10 mouse cellular contexts compared by ENCODE assay signal in genomic region chr5:147401024-147401423, GRCm38 (mm10). TPM values are rescaled to one million over a fixed set of nuclear protein-coding genes. Genes with fewer than 3 reads are reported as not detected.
DNase-seq lines count a peak whose midpoint lies in the region; ATAC-seq and TF ChIP-seq lines count a peak whose summit lies in the region.
"Had no signal": no experiment of that assay in that cellular context is flagged by ENCODE, and none has a peak within 500 bp of the region (broad histone marks: within the 10 kb centered on the region; RNA-seq: fewer than 3 reads in every experiment).

No protein-coding gene starts in this region.

- no peak for ATAC-seq in kidney, postnatal 0 days (replicated peaks; ENCODE audit: low FRiP score, low read depth)
- no peak for ATAC-seq in hindbrain, embryonic 13.5 days (ENCODE audit: low FRiP score)
- ATAC-seq in neural tube, embryonic 13.5 days (ENCODE audit: low read depth) = no peak

- peak; percentile 16 to 37 for DNase-seq in cerebellum, adult 18-20 months
- no peak for DNase-seq in cerebellum, adult 9-11 months
- no peak for DNase-seq in kidney, postnatal 0 days (ENCODE audit: low spot score)
- DNase-seq in kidney, adult 11 months = no peak
- no peak for DNase-seq in lung, postnatal 14 days
- DNase-seq in urinary bladder, adult 2 months (ENCODE audit: low spot score) = no peak
- DNase-seq: cerebellum, adult 11-12 months; gastrocnemius, postnatal 10 days had no signal

- peak overlapping the region; percentile 65 for H3K4me2 ChIP-seq in kidney, postnatal 0 days (ENCODE audit: low read length)
- H3K4me2 ChIP-seq in hindbrain, embryonic 13.5 days = peak overlapping the region; percentile 97
- peak overlapping the region; percentile 89 for H3K4me2 ChIP-seq in neural tube, embryonic 13.5 days

- H3K9ac ChIP-seq in kidney, postnatal 0 days (ENCODE audit: low read depth, low read length) = no peak overlapping the region
- no peak overlapping the region for H3K9ac ChIP-seq in hindbrain, embryonic 13.5 days
- 0 out of 2 replicates have a peak overlapping the region, but pooled peaks have one; percentile 67 for H3K9ac ChIP-seq in neural tube, embryonic 13.5 days

- WGBS in kidney, postnatal 0 days = 21% methylated on average over 11 of the region's 11 CpGs
- 25% methylated on average over 11 of the region's 11 CpGs for WGBS in hindbrain, embryonic 13.5 days
- WGBS in neural tube, embryonic 13.5 days = 26% methylated on average over 11 of the region's 11 CpGs

- H3K4me1 ChIP-seq in kidney, postnatal 0 days (replicated peaks; ENCODE audit: insufficient read depth, low read length) = peaks cover 10% of the 10 kb centered on the region; the same call in 1 of the 2 replicates
- peaks cover 16% of the 10 kb centered on the region for H3K4me1 ChIP-seq in hindbrain, embryonic 13.5 days (replicated peaks)
- H3K4me1 ChIP-seq in neural tube, embryonic 13.5 days (replicated peaks) = peaks cover 17% of the 10 kb centered on the region

- H3K27ac ChIP-seq in kidney, postnatal 0 days = no peak overlapping the region
- H3K27ac ChIP-seq in hindbrain, embryonic 13.5 days = no peak overlapping the region
- H3K27ac ChIP-seq in neural tube, embryonic 13.5 days (replicated peaks) = no peak overlapping the region

- H3K4me3 ChIP-seq in kidney, postnatal 0 days (replicated peaks; ENCODE audit: low read depth, low read length) = 0 out of 2 replicates have a peak overlapping the region, but pooled peaks have one; percentile 33
- H3K4me3 ChIP-seq in hindbrain, embryonic 13.5 days = peak overlapping the region; percentile 55
- peak overlapping the region; percentile 50; the same call in 1 of the 2 replicates for H3K4me3 ChIP-seq in neural tube, embryonic 13.5 days

- H3K9me3 ChIP-seq in kidney, postnatal 0 days (replicated peaks; ENCODE audit: low read length) = no peaks in the 10 kb centered on the region
- H3K9me3 ChIP-seq in hindbrain, embryonic 13.5 days = no peaks in the 10 kb centered on the region
- H3K9me3 ChIP-seq in neural tube, embryonic 13.5 days = no peaks in the 10 kb centered on the region

- peaks cover 37% of the 10 kb centered on the region for H3K27me3 ChIP-seq in kidney, postnatal 0 days (ENCODE audit: insufficient read depth, low read length)
- peaks cover 52% of the 10 kb centered on the region for H3K27me3 ChIP-seq in hindbrain, embryonic 13.5 days
- H3K27me3 ChIP-seq in neural tube, embryonic 13.5 days = peaks cover 55% of the 10 kb centered on the region

- H3K36me3 ChIP-seq in kidney, postnatal 0 days (ENCODE audit: insufficient read depth, low read length) = no peaks in the 10 kb centered on the region
- H3K36me3 ChIP-seq in hindbrain, embryonic 13.5 days = no peaks in the 10 kb centered on the region
- no peaks in the 10 kb centered on the region for H3K36me3 ChIP-seq in neural tube, embryonic 13.5 days

- no peak for TF ChIP-seq CTCF in kidney, postnatal 0 days (IDR thresholded peaks at IDR 0.05; ENCODE audit: low read depth)

RNA-seq across cellular contexts. Expression of gene Flt3, which starts 0.7 kb away (rescaled TPM):
- polyA plus RNA-seq in kidney, postnatal 0 days (2015; fragmentation: Nextera tagmentation; extraction: Ambion mirVana) = 0.06 and 0.08 TPM in 2 replicates
- polyA plus RNA-seq in hindbrain, embryonic 13.5 days (2015; fragmentation: Nextera tagmentation; extraction: Ambion mirVana) = 0.36 and 0.40 TPM in 2 replicates
- polyA plus RNA-seq in neural tube, embryonic 13.5 days (2015; fragmentation: Nextera tagmentation; extraction: Ambion mirVana) = 0.64 and 0.95 TPM in 2 replicates
- 1.1 and 1.7 TPM in 2 replicates for polyA plus RNA-seq in urinary bladder, adult 2 months (2012; rRNA removed)

RNA-seq across cellular contexts. Expression of gene Pan3, which starts 28.9 kb away (rescaled TPM):
- 62.5 and 69.9 TPM in 2 replicates for polyA plus RNA-seq in kidney, postnatal 0 days (2015; fragmentation: Nextera tagmentation; extraction: Ambion mirVana)
- polyA plus RNA-seq in hindbrain, embryonic 13.5 days (2015; fragmentation: Nextera tagmentation; extraction: Ambion mirVana) = 61.1 and 63.5 TPM in 2 replicates
- polyA plus RNA-seq in neural tube, embryonic 13.5 days (2015; fragmentation: Nextera tagmentation; extraction: Ambion mirVana) = 63.1 and 69.1 TPM in 2 replicates
- 51.1 and 60.4 TPM in 2 replicates for polyA plus RNA-seq in urinary bladder, adult 2 months (2012; rRNA removed)

Comparison
In these comparisons a context has a peak if more than half of its experiments do, and no peak if none do; other contexts are left out.
1. DNase-seq: peak in cerebellum, adult 18-20 months (2 of 2); none in cerebellum, adult 9-11 months (single experiment), kidney, postnatal 0 days (single experiment), kidney, adult 11 months (single experiment), lung, postnatal 14 days (single experiment) and urinary bladder, adult 2 months (single experiment).
2. Peak in every context shown above with its lines, with median percentiles within 50 percentile points of each other: H3K4me2 ChIP-seq and H3K4me3 ChIP-seq.